Mouse (Mus musculus): ENCODE results near the gene Ablim1. TPM values are rescaled to one million over a fixed set of nuclear protein-coding genes. Genes with fewer than 3 reads are reported as not detected.
A peak's percentile ranks its signal among the peaks of the same experiment; 100 is the strongest.

Gene Ablim1
- polyA plus RNA-seq, 1 experiment from 2014 or later, result 6.1 TPM

DNA sequence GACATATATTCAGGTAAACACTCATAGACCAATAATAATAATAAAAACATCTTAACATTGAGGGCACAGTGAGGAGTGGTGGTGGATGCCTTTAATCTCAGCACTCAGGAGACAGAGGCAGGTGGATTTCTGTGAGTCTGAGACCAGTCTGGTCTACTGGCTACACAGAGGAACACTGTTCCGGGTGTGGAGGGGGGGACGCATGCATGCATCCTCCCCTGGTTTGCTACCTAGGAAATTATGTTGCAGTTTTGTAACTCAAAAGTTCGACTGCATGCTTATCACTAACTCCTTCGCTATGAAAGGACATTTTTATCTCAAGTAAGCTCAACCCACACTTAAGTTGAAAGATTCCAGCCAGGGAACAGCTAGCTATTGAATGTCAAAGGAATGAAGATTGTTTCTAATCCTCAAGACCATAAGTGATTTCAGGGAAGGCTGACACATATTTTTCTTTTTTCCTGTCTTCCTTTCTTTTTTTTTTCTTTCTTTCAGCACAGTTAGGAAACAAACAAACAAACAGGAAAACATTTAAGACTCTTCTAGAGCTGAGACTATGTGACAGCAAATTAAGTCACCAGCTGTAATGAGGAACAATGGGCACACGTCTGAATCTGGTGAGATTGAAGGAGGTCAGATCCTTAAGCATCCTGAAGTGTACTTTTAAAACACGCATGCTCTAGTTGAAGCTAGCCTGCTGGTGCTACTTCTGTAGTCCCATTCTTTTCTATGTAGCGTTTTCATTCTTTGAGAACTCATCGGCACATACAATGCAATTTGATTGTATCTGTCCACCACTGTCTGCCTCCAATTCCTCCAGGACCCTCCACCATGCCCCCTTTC, 26.4 kb upstream of the Ablim1 start:
- Histone ChIP-seq H3K9me3 (replicated peaks) (peaks cover 2% of the 10 kb centered on the region), H3K27ac (no peak overlapping the region), H3K36me3 (no peaks in the 10 kb centered on the region), H3K4me2 (no peak overlapping the region), H3K4me3 (no peak overlapping the region), H3K9ac (no peak overlapping the region), H3K27me3 (replicated peaks) (no peaks in the 10 kb centered on the region), H3K4me1 (no peaks in the 10 kb centered on the region)
- WGBS (ENCODE audit: insufficient replicate concordance), result 62% methylated on average over 8 of the region's 8 CpGs
- no peak for ATAC-seq

DNA sequence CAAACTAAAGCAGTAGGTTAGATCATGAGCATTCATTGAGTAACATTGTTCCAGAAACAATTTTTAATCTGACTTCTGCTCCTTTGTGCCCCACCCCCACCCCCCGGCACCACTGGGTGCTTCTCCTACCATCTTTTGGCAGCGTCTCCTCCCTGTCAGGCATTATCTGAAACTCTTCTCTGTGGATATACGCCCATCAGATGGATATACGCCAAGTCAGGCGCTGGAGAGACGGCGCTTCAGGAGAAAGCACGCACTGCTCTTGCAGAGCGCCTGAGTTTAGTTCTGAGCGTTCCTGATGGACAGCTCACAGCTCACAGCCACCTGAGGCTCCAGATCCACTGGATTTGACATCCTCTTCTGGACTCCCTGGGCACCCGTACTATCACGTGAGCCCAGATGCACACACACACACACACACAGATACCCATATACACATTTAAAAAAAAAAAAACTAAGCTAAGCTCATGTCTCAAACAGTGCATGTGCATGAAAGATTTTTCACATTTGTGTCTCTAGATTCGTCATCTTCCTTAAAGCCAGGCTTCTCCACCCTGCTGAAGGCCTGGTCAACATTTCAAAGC, 24.7 kb upstream of the Ablim1 start:
- H3K36me3 ChIP-seq, result no peaks in the 10 kb centered on the region
- no peak overlapping the region for H3K4me2 ChIP-seq
- 66% methylated on average over 13 of the region's 13 CpGs for WGBS (ENCODE audit: insufficient replicate concordance)

DNA sequence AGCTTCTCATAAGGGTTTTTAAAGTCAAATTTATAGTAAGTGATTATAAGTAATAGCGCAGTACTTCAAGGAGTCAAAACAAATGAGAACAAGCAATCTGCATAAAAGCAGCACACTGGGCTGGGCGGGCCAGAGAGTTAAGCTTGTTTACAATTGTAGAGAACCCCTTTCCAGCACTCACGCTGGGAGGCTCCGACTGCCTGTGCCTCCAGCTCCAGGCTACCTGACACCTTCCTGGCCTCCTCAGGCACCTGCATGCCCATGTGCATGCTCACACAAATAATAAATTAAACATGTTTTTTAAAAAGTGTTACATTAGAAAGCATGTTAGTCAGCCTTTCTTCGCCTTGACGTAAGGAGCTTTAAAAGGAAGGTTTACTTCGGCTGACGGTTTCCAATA, 20.4 kb upstream of the Ablim1 start:
- H3K4me2 ChIP-seq, result no peak overlapping the region
- WGBS (ENCODE audit: insufficient replicate concordance), result 73% methylated on average over 8 of the region's 8 CpGs
- no peak overlapping the region for H3K4me3 ChIP-seq
- no peak overlapping the region for H3K27ac ChIP-seq
- no peaks in the 10 kb centered on the region for H3K9me3 ChIP-seq (replicated peaks)
- H3K4me1 ChIP-seq, result no peaks in the 10 kb centered on the region
- no peaks in the 10 kb centered on the region for H3K36me3 ChIP-seq
- H3K27me3 ChIP-seq (replicated peaks), result no peaks in the 10 kb centered on the region
- no peak overlapping the region for H3K9ac ChIP-seq
- ATAC-seq, result no peak

More for the DNA sequence above, 24.7 kb upstream of the Ablim1 start:
- Histone ChIP-seq H3K9ac (no peak overlapping the region), H3K9me3 (replicated peaks) (no peaks in the 10 kb centered on the region), H3K27ac (no peak overlapping the region), H3K4me1 (no peaks in the 10 kb centered on the region), H3K27me3 (replicated peaks) (no peaks in the 10 kb centered on the region), H3K4me3 (no peak overlapping the region)
- ATAC-seq, result no peak

DNA sequence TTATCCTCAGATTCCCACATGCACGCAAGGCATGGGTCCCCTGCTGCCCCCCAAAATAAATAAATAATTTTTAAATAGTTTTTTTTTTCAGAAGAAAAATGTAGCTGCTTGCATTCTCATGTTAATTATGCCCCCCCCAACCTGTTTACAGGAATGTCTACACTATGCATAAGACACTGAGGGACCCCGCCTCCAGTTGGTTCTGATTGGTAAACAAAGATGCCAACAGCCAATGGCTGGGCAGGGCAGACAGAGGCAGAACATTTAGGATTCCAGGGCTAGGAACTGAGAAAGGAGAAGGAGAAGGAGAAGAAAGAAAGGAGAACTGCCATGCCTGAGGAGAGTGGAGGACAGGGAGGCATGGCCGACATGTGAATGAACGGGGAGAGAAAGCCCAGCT, 18.6 kb upstream of the Ablim1 start:
- Histone ChIP-seq H3K9ac (no peak overlapping the region), H3K36me3 (no peaks in the 10 kb centered on the region), H3K27me3 (replicated peaks) (no peaks in the 10 kb centered on the region), H3K4me1 (no peaks in the 10 kb centered on the region; the same call in 1 of the 2 replicates), H3K4me3 (no peak overlapping the region), H3K27ac (no peak overlapping the region), H3K9me3 (replicated peaks) (no peaks in the 10 kb centered on the region), H3K4me2 (no peak overlapping the region)
- WGBS (ENCODE audit: insufficient replicate concordance), result 74% methylated on average over 4 of the region's 4 CpGs
- ATAC-seq, result no peak

DNA sequence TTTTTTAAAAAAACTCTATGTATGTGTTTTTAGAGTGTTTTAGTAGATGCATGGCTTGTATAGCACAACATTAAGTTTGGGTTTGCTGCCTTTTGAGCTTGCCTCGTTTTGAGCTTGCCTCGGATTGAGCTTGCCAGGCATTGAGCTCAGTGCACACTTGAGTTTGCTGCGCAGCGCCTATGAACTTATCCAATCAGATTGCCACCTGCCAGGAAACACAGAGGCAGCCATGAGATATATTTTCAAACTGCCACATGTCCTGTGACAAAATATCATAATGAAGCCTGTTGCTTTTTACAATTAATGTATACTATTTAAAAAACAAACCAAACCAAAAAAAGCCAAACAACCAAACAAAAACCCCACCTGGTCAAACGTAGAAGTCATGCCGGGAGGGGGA, 16.5 kb upstream of the Ablim1 start:
- Histone ChIP-seq H3K9ac (no peak overlapping the region), H3K4me1 (no peaks in the 10 kb centered on the region; the same call in 1 of the 2 replicates), H3K27me3 (replicated peaks) (no peaks in the 10 kb centered on the region), H3K4me3 (no peak overlapping the region), H3K4me2 (no peak overlapping the region), H3K36me3 (no peaks in the 10 kb centered on the region), H3K9me3 (replicated peaks) (no peaks in the 10 kb centered on the region), H3K27ac (no peak overlapping the region)
- no peak for ATAC-seq
- WGBS (ENCODE audit: insufficient replicate concordance), result 65% methylated on average over 6 of the region's 6 CpGs

DNA sequence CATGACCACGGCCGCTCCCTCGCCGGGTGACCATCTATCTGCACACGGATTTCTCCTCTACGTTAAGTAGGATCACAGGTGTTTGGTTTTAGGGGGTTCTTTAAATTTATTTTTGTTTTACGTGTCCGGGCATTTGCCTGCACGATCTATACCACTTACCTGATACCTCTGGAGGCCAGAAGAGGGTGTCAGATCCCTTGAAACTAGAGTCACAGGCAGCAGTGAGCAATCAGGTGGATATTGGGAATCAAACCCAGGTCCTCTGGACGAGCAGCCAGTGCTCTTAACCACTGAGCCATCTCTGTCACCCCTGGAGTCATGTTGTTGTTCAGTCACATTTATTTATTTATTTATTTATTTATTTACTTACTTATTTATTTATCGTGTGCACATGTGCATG, 15.6 kb upstream of the Ablim1 start:
- Histone ChIP-seq H3K4me2 (no peak overlapping the region), H3K27ac (no peak overlapping the region), H3K9ac (no peak overlapping the region), H3K4me3 (no peak overlapping the region), H3K27me3 (replicated peaks) (no peaks in the 10 kb centered on the region), H3K36me3 (no peaks in the 10 kb centered on the region), H3K4me1 (no peaks in the 10 kb centered on the region; the same call in 1 of the 2 replicates), H3K9me3 (replicated peaks) (no peaks in the 10 kb centered on the region)
- 60% methylated on average over 11 of the region's 11 CpGs for WGBS (ENCODE audit: insufficient replicate concordance)
- no peak for ATAC-seq

DNA sequence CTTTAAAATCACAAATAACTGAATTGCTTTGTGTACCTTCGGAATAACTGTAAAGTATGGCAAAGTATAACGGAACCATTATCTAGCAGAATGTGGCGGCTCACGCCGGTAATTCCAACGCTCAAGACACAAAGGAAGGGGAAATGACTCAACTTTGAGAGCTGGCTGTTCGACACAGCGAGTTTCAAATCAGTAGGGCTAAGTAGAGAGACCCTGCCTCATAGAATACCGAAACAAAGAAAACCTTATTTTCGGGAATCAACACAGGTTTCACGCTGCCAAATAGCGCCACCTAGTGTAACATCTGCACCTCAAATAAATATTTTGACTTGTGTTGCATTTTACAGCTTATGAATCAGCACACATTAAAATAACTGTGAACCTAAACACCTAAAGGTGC, 14.1 kb upstream of the Ablim1 start:
- H3K4me2 ChIP-seq, result peak overlapping the region; percentile 40
- 0 out of 2 replicates have a peak, but pooled peaks cover 8% of the 10 kb centered on the region for H3K27me3 ChIP-seq (replicated peaks)
- ATAC-seq, result no peak
- H3K4me1 ChIP-seq, result no peaks in the 10 kb centered on the region; the same call in 1 of the 2 replicates
- no peak overlapping the region for H3K4me3 ChIP-seq
- no peak overlapping the region for H3K27ac ChIP-seq
- H3K9ac ChIP-seq, result no peak overlapping the region
- H3K36me3 ChIP-seq, result no peaks in the 10 kb centered on the region
- 35% methylated on average over 12 of the region's 12 CpGs for WGBS (ENCODE audit: insufficient replicate concordance)
- no peaks in the 10 kb centered on the region for H3K9me3 ChIP-seq (replicated peaks)

DNA sequence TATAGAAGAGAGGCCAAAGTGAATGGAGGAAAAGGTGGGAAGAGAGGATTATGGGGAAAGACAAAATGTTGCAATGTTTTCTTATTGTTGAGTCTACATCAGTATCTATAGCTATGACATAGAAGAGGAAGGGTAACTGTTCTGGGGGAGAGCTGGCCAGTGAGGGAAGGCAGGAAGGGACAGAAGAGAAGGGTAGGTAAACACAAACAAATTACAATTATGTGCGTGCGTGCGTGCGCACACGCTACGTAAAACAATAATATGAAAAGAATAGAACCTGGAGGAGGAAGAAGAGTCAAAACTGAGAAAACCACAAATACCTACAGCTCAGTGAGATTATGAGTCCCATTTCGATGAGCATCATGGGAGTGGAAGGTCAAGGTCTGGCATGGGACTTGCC, 13.6 kb upstream of the Ablim1 start:
- WGBS (ENCODE audit: insufficient replicate concordance), result 91% methylated on average over 7 of the region's 7 CpGs
- Histone ChIP-seq H3K9me3 (replicated peaks) (no peaks in the 10 kb centered on the region), H3K4me1 (no peaks in the 10 kb centered on the region; the same call in 1 of the 2 replicates), H3K36me3 (no peaks in the 10 kb centered on the region), H3K4me2 (no peak overlapping the region), H3K9ac (no peak overlapping the region), H3K27ac (no peak overlapping the region), H3K4me3 (no peak overlapping the region), H3K27me3 (replicated peaks) (peaks cover 8% of the 10 kb centered on the region; the same call in 1 of the 2 replicates)
- ATAC-seq, result no peak

DNA sequence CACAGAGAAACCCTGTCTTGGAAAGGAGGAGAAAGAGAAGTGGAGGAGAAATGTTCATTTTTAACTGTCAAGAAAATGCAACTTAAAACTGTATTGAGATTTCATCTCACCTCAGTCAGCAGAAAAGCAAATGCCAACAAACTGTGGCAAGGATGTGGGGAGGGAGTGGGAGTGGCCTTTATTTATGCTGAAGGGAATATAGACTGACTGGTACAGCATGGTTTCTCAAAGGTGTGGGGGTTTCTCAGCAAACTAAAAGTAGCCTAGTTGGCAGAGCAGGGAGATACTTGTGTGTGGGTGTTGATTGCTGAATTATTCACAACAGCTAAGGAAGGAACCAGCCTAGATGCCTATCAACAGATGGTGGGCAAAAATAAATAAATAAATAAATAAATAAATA, 13.0 kb upstream of the Ablim1 start:
- H3K4me3 ChIP-seq, result no peak overlapping the region
- no peaks in the 10 kb centered on the region for H3K9me3 ChIP-seq (replicated peaks)
- H3K27me3 ChIP-seq (replicated peaks), result peaks cover 8% of the 10 kb centered on the region; the same call in 1 of the 2 replicates
- no peaks in the 10 kb centered on the region; the same call in 1 of the 2 replicates for H3K4me1 ChIP-seq
- H3K36me3 ChIP-seq, result no peaks in the 10 kb centered on the region
- H3K4me2 ChIP-seq, result no peak overlapping the region
- no peak overlapping the region for H3K9ac ChIP-seq
- ATAC-seq, result no peak
- no peak overlapping the region for H3K27ac ChIP-seq

DNA sequence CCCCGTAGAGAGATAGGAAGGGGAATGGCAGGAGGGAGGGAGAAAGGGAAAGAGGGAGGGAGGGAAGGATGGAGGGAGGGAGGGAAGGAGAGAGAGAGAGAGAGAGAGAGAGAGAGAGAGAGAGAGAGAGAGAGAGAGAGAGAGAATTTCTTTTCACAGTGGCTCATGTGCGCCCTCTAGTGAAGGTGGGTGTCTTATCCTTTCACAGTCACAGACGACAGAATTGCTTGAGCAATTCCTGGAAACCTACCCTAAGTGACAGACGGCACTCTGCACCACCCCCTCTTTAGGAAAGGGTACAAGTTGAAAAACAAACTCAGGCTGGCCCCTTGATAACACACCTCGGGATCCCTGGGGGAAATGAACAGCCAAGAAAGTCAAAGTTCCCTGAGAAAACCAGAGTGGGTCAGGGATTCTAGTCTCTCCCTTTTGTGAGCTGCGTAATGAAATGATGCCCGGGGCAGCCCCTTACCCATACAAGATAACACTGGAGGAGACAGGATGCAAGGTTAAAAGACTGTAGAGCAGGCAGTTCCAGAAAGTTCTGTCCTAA, 11.1 kb upstream of the Ablim1 start:
- Histone ChIP-seq H3K27me3 (replicated peaks) (peaks cover 8% of the 10 kb centered on the region; the same call in 1 of the 2 replicates), H3K9ac (no peak overlapping the region), H3K27ac (no peak overlapping the region), H3K4me2 (no peak overlapping the region), H3K36me3 (no peaks in the 10 kb centered on the region), H3K4me1 (no peaks in the 10 kb centered on the region; the same call in 1 of the 2 replicates), H3K4me3 (no peak overlapping the region), H3K9me3 (replicated peaks) (no peaks in the 10 kb centered on the region)
- no peak for ATAC-seq
- WGBS (ENCODE audit: insufficient replicate concordance), result 22% methylated on average over 7 of the region's 7 CpGs

DNA sequence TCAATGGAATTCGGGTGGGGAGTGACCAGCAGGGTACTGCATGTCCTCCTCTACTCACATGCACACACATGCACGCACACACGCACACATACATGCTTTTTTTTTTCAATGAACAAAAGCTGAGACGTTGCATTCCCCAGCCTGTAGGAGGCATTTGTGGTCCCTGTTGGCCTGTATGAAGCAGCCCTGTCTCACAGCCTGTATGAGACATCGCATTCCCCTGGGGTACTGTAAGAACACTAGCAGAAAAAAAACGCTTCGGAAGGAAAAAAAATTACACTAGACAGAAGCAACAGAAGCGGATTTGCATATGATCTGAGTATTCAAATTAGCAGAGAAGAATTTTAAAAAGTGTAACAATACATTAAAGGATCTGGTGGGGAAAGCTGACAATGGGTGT, 8.4 kb upstream of the Ablim1 start:
- no peak for ATAC-seq
- 68% methylated on average over 8 of the region's 8 CpGs for WGBS (ENCODE audit: insufficient replicate concordance)

DNA sequence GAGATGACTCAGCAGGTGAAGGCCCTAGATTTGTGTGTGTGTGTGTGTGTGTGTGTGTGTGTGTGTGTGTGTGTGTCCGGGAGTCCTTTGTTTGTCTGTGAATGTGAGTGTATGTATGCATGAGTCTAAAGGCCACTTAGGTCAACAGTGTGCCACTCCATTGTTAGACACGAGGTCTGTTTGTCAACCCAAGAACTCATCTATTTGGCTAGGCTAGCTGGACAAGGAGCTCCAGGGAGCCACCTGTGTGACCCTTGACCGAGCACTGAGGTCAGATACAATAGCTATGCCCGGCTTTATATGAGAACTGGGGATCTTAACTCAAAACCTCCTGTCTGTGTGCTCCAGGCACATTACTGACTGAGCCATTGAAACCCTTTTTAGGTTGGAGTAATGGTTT, 7.8 kb upstream of the Ablim1 start:
- Histone ChIP-seq H3K36me3 (no peaks in the 10 kb centered on the region), H3K27me3 (replicated peaks) (peaks cover 8% of the 10 kb centered on the region; the same call in 1 of the 2 replicates), H3K27ac (no peak overlapping the region), H3K4me1 (no peaks in the 10 kb centered on the region), H3K9ac (no peak overlapping the region), H3K4me3 (no peak overlapping the region), H3K4me2 (no peak overlapping the region), H3K9me3 (replicated peaks) (no peaks in the 10 kb centered on the region)
- no peak for ATAC-seq
- 65% methylated on average over 4 of the region's 4 CpGs for WGBS (ENCODE audit: insufficient replicate concordance)

More for the DNA sequence above, 8.4 kb upstream of the Ablim1 start:
- no peak overlapping the region for H3K9ac ChIP-seq
- no peak overlapping the region for H3K4me3 ChIP-seq
- no peak overlapping the region for H3K4me2 ChIP-seq
- no peaks in the 10 kb centered on the region for H3K9me3 ChIP-seq (replicated peaks)
- no peaks in the 10 kb centered on the region for H3K4me1 ChIP-seq
- no peaks in the 10 kb centered on the region for H3K36me3 ChIP-seq
- H3K27me3 ChIP-seq (replicated peaks), result peaks cover 8% of the 10 kb centered on the region; the same call in 1 of the 2 replicates
- H3K27ac ChIP-seq, result no peak overlapping the region

All from liver, embryonic 12.5 days (tissue).